Mouse (Mus musculus) layer of hippocampus, postnatal 25 days (tissue): ENCODE measurements around the gene Ispd. TPM values are rescaled to one million over a fixed set of nuclear protein-coding genes. Genes with fewer than 3 reads are reported as not detected.

Experiments
- DNase-seq, 2 experiments: peaks; one replicate each; pipeline ENCODE4 v3.0.0; 2022; ENCODE audit warnings: mixed read lengths in 2 of 2, low spot score in 1 of 2; ENCODE audit errors: extremely low spot score in 1 of 2
- total RNA-seq, 2 experiments: library from RNA; stranded (reverse); gene quantifications; 2 replicates each; pipeline ENCODE4 v1.2.3; 2021

Gene Ispd
- total RNA-seq, 2 experiments from 2014 or later, result 11.7 to 13.8 TPM

DNA sequence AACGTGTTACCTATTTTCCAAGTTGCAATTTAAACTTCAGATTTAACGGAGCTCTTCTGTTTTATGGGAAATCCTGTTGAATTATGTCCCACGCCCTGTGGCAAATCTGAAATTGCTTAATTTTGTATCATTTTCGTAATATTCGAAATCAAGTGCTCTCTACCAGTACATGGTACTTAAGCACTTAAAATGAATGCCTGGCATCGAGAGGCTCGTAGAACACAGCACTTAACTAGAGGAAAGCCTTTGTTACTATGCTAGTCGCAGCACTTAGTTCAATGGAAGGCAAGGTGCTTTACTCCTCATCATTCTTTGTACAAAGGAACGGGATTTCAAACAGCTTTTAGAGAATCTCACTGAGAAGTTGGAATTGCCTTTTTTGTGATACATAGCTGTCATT, 168.2 kb downstream of the Ispd start:
- DNase-seq, result no peak

- DNase-seq, result no peak
These were observed 173.4 kb downstream of the Ispd start for GRCm38 (mm10) chr12:36554697-36555096.

GRCm38 (mm10) chr12:36564146-36564545, 182.9 kb downstream of the Ispd start:
- DNase-seq, result no peak

DNA sequence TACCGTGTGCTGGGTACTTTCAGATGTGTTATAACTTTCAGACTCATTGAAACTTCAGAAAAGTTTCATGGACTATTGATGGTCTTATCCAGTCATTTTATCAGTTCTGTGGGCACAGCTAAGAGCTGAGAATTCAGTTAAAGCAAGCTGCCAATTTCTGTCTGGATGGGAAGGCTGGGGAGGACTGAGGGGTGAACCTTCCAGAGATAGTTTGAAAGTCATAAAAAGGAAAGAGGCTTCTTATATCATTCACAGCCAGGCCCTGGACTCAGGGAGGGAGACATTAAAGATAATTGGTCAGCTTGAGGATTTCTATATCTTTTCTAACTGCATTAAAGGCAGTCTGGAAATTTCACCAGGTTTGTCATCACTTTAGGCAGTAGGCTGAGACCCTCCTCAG, 185.7 kb downstream of the Ispd start:
- no peak for DNase-seq

DNA sequence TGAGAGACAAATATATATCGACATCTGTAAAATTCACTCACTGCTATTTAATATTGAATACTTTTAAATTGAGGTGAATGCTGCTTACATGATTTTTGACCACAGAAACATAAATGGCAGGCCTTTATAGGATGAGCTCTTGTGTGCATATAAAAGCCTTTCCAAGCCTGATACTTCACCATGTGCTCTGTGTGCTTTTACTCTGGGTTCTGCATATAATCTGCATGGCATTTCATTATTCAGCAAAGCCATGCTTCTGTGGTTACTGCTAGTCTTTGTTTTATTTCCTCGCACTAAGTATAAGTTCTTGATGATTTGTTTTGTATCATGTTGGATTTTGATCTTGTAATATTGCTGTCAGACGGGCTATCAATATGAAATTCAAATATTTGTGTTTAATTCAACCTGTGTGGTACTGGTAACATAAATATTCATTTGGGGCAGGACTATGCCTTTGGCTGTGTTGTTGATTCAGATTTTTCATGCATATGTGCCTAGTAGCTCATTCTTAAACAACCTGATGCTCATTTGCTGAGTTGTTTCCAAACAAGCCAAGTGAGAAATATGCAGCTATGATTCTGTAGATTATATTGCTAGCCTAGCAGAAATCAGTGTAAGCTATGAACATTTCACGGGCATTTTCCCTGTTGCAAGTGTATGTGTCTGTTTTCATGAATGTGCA, 189.3 kb downstream of the Ispd start:
- DNase-seq, result no peak

GRCm38 (mm10) chr12:36584828-36585227, 203.6 kb downstream of the Ispd start:
- DNase-seq, result no peak

- DNase-seq, result no peak
These were observed 216.4 kb downstream of the Ispd start for GRCm38 (mm10) chr12:36597539-36598250.

- no peak for DNase-seq
These were observed 240.9 kb downstream of the Ispd start for GRCm38 (mm10) chr12:36621960-36622736.

GRCm38 (mm10) chr12:36627204-36627603, 246.0 kb downstream of the Ispd start:
- no peak for DNase-seq

- no peak for DNase-seq
These were observed 251.2 kb downstream of the Ispd start for GRCm38 (mm10) chr12:36632427-36632826.

DNA sequence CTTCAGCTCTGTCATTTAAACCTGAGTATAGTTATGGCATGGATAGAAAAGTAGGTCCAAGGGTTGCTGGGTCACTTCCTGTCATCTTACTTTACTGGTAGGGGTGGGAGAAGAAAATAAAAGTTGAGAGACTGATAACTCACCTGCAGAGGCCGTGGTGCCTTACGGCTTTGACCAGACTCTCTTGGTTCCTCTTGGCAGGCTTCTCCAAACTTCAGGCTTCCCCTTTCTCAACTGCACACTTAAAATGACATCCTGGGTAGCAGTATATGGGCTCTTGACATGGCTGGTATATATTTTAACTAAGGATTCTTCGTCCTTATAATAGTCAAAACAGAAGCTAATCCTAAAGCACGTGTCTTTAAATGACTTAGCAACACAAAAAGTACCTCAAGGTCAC, 266.3 kb downstream of the Ispd start:
- no peak for DNase-seq

DNA sequence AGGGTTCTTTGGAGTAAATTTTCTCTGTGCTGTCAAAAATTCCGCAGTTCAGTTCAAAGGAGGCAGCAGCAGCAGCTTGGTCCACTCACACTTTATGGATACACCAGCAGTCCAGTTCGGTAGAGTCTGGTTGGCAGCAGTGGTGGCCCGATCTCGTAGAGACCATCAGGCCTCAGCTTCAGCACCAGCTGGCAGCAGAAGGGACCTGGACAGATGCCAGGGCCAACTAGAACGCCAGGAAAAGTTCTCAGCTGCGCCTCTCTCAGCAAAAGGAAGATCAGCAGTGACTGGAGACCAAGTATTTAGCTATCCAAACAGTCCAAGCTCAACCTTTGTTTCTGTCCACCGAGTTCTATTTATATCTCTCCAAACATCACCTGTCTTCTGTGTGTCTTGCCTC, 281.2 kb downstream of the Ispd start:
- peak in 1 of 2 experiments; percentile 47 for DNase-seq

DNA sequence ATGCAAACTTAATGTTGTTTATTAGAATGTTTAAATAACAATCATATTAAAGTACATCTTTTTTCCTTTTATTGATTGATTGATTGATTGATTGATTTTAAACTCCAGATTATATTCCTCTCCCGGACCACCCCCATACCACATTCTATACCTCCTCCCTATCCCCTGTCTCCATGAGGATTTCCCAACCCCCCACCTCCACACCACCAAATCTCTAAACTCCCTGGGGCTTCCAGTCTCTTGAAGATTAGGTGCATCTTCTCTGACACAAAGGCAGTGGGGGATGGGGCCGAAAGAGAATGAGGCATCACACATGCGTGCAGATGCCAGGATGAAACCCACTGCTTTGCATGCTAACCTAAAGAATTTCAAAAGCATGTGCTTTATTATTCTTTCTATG, 283.5 kb downstream of the Ispd start:
- no peak for DNase-seq

DNA sequence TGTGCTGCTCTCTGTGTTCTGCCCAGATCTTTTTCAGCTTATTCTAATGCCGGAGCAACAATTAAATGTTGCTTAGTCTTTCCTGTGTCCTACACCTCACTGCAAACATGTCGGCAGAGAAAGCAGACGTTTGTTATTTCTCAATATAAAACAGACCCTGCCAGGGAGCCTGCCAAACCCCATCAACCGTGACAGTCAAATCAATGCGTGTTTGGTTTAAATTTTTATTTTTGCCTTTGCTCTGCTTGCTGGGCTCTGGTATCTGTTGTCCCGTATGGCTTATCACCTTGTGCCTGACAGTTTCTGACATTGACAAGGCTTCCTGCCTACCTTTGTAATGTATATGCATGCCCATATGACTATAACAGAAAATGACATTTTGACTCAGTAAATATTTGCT, 285.5 kb downstream of the Ispd start:
- DNase-seq, result no peak

DNA sequence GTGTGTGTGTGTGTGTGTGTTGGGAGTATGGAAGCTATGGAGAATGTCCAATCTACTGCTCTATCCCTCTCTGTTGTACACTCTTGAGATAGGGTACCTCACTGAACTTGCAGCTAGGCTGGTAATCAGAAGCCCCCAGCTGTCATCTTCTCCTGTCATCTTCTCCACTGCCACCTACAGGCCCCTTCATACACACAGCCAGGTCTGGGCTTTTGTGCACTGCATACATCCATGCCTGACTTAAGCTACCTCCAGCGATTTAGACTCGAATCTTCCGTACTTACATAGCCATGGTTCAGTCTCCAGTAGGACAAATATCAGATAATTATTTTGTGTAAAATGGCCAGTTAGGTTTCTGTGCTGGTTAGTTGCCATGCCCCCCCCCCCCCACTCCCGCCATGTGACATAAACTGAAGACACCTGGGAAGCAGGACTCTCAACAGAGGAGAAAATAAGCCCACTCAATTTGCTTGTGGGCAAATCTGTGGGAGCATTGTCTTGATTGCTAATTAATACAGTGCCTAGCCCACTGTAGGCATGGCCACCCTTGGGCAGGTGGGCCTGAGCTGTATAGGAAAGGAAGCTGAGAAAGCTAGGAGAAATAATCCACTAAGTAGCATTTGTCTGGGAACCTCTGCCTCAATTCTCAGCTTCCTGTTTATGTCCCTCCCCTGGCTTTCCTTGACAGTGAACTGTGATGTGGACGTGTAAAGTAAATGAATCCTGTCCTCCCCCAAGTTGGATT, 289.1 kb downstream of the Ispd start:
- DNase-seq, result no peak

DNA sequence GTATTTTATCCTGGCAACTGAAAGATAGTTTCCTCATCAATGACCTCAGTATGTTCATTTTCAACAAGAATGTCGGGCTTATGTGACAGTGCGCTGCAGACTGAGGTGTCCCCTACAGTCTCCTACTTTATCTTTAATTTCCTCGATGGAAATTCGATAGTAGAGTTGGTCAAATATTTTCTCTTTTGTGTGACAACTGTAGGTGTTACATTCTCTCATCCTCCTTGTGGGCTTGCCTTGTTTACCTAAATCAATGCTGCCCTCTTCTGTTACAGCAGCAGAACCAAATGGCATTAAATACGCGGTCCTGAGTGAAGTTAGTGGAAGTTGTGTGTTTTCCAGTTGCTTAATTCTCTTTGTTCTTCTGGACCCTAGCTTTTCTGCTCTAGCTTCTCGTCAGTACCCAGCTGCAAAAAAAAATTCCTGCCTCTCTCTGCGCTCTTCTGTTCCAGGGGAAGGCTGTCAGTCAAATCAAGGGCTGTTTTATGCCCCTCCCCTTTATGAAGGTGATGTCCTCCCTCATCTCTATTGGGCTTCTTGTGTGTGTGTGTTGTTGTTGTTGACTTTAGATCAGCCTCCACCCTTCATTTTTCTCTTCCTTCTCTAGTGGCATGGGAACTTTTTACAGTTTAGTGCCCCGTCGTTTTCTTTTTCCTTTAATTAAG, 289.8 kb downstream of the Ispd start:
- DNase-seq, result no peak

GRCm38 (mm10) chr12:36674481-36674880, 293.2 kb downstream of the Ispd start:
- no peak for DNase-seq

- no peak for DNase-seq
These were observed 297.0 kb downstream of the Ispd start for GRCm38 (mm10) chr12:36678220-36678619.

DNA sequence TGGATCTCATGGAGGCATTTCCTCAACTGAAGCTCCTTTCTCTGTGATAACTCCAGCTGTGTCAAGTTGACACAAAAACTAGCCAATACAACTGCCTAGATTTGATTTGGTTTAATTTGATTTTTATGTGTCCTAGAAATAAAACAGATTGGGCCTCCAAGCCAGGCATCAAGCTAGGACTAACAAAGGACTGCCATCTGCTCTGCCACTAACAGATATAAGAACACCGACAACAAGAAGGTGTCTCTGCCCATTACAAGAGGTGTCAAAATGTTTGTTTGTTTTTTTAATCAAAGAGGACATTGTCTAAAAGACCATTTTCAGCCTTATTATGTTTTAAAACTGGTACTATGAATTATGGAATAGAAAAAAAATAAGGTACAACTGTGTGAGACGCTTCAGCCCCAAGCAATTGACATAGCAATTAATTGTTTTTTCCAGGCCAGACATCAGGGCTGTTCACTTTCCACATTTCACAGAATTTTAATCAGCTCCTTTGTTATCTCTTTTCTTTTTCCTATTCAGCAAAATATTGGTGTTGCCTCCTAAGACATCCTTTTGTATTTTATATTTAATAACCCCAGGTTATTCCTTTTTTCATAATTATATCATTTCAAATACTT, 299.7 kb downstream of the Ispd start:
- no peak for DNase-seq

- no peak for DNase-seq
These were observed 300.5 kb downstream of the Ispd start for GRCm38 (mm10) chr12:36681779-36682178.
